Mouse (Mus musculus) gastrocnemius, postnatal 25 days (tissue): Measurements from ENCODE around the gene Aurka. TPM values are rescaled to one million over a fixed set of nuclear protein-coding genes. Genes with fewer than 3 reads are reported as not detected.

Source experiments
- DNase-seq: peaks from one replicate; pipeline ENCODE4 v3.0.0; 2022
- total RNA-seq, 2 experiments: library from RNA; stranded (reverse); gene quantifications; 1 replicate in 1 of 2; 2 replicates in 1 of 2; pipeline ENCODE4 v1.2.3; 2021

Gene Aurka
- total RNA-seq, 2 experiments from 2014 or later, result 3.3 to 3.6 TPM

DNA sequence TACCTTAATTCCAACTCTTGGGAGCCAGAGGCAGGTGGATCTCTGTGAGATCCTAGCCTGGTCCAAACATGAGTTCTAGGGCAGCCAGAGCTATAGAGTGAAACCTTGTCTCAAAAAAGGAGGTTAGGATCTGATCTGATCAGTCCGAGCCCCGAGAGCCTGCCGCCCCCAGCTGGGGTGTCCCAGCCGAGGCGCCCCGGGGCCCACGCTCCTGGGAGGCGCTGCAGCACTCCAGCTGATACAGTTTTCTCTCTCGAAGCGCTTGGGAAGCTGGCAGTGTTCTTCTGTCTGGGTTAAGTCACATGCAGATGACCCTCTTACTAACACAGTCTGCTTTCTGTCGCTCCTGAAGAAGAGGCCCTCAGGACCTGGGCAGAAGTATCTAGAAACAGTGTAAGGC is 11.0 kb upstream of the Aurka start:
- DNase-seq, result no peak

DNA sequence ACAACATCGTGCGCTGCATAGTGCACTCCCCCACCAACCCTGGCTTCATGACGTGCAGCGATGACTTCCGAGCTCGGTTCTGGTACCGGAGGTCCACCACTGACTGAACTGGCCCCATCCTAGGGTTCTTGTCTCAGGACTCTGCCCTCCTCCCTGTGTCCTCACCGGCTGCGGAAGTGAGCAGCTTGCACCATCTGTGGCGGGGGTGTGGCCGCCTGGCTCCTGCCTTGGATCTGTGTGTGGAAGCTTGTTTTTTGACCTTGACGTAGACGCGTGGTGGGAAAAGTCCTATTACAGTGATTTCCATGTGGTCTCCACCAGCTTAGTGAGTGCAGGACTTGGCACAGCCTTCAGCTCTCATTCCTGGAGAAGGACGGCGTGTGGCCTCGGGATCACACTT is 10.2 kb upstream of the Aurka start:
- DNase-seq, result no peak

DNA sequence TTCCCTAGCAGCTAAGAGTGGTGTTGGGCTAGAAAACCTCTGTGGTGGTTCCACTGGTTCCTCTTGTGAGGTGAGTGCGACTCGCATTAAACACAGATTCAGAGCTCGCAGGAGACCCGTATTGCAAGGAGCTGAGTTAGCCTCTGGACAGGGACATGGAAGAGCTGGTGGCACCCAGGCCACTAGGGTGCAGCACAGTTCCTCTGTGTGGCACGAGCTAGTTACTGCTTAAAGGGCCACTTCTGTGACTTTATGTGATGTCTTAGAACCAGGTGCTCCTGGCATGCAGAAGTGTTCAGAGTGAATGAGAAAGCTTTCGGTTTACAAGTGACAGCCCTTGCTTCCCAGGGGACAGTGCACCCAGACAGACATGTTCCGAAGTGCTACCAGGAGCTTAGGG is 8.0 kb upstream of the Aurka start:
- no peak for DNase-seq

DNA sequence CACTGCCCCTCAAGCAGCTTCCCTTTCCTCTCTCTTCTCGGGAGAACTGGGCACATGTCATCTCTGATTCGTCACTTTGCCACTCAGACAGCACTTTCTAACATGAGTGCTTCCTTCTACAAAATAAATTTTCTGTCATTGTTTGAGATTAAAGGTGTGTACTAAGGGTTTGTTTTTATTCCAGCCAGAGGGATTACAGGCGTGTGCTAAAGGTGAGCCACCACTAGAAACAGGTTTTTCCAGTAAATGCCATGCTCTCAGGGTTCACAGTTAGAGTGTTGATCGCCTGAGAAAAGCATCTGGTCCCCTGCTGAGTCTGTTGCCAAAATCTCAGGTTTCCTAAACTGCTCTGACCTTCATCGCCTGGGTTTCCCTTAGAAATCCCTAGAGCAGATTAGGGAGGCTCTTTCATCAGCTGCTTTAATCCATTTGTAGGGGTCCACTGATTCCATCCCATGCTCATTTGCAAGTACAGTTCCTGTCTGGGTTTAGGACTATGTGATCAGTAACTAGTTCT is 6.7 kb upstream of the Aurka start:
- no peak for DNase-seq

DNA sequence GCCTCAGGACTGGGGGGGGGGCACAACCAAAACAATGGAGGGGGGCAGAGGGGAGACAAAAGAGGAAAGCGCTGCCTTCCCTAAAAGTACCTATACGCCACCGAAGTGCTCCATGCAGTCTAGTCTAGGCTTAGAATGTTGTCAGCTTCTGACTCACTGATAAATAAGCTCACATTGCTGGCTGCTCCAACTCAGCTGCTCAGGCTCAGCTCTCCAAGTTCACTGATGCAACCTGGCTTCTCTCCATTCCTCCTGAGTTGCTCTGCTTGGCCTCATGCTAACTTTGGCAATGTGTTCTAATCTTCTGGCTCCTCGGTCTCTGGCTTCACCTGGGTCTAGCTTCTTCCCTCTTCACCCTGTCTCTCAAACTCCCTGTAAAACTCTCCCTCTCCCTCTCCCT is 6.2 kb upstream of the Aurka start:
- DNase-seq, result no peak

DNA sequence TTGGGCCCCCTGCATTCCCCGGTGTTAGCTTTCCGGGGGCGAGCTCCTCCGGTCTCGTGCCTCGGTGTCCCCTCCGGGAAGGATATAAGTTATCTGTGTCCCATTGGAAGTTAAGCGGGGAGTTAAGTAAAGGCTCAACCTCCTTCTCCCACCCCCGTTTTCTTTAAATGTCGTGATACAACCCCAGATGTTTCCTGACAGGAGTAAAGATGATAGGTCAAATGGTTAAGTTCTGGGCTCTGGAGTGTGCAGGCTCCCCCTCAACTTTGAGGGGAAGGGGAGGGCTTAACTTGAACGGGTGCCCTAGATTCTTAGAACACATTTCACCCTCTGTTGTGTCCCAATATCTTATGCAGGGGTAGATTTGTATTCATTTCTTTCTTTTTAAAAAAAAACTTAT is 923 bp upstream of the Aurka start:
- DNase-seq, result no peak

DNA sequence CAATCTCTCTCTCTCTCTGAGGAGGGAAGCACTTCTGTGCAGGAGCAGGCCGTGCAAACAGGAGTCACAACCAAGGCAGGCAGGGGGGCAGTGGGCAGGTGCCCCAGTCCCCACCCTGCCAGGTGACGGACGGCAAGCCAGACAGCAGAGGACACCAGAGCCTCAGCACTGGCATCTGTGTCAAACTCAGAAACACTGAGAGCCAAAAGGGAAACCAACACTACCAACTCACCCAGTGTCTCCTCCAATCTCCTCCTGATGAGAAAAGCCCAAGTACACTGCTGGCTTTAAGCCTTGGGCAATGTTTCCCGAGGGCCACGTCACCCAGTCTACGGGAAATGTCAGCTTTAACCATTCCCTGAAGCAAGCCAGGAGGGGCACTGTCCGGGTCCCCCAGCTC is 7.2 kb downstream of the Aurka start:
- DNase-seq, result peak; percentile 19

DNA sequence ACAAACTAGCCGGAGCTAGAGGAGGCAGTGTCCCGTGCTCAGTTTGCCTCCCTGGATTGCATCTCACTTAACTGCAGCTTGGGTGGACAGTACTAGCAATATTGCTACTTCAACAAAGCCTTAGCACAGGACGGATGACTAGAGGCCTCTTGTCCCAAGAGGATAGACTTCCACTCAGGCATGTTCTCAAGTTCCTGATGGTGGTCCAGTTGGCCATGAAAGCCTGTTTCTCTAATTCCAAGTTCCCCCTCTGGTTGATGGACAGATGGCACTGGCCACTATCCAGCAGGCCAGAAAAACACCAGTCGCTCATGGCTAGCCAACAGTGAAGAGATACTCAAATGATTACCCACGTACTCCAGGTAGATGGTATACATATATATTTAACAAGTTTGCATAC is 14.5 kb downstream of the Aurka start:
- DNase-seq, result no peak

DNA sequence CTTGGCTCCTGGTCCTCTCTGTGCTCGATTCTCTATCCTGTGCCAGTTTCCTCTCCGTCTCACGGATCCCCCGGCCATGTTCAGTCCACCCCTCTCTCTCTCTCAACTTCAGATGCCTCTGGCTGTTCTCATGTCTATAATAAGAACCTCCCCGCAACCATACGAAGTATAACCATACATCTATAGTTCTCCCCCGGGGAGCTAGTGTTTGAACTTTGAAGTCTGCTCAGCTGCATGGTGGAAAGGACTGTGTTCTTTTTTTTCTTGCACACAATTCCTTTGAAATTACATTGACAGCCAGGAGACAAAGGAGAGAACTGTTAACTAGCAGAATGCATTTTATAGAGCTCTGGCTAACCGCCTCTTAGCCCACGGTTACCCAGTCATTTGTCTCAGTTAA is 15.6 kb downstream of the Aurka start:
- no peak for DNase-seq

DNA sequence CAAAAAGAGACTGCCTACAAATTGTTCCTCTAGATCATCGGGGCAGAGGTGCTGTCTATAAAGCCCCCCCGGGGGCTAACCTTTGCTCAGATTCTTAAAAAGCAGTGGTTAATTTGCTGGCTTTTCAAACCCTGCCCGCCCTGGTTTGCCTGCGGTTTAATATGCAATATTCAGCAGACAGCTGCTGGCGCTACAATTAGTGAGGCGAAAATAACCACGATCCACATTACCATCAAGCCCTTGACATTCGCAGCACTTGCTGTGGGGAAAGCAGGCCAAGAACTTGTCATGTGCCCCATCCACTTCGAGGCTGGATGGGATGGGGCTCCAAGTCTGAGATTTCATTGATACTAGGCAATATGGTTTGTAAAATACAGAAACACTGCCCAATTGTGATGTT is 17.1 kb downstream of the Aurka start:
- DNase-seq, result no peak

DNA sequence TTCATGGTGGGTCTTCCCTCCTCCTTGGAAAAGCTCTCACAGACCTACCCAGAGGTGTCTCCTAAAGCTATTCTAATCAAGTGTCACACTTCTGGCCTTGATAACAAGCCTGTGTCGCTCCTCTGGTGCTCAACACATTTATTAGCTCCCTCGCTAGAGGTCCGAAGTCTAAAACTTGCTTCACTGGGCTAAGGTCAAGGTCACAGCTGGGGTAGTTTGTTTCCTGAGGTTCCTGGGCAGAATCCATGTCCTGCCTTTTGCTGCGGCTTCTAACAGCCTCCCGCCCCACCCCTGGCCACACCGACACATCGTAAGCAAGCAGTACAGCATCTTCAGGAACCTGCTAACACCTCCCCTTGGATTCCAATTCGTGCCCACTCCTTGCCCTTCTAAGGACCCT is 19.6 kb downstream of the Aurka start:
- no peak for DNase-seq

DNA sequence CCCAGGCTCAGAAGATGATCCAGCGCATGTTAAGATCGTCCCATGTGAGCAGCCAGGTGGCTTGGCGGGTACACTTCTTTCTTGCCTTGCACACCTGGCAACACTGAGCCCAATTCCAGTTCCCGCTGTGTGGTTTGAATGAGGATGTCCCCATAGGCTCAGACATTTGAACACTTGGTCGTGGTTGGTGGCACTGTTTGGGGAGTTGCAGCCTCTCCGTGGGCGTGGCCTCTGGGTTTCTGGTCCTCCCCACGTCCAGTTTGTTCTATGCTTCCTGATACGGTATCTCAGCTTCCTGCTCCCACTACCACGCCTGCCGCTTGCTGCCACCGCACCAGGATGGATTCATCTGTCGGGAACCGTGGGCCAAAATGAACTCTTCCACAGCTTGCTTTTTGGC is 20.6 kb downstream of the Aurka start:
- no peak for DNase-seq

DNA sequence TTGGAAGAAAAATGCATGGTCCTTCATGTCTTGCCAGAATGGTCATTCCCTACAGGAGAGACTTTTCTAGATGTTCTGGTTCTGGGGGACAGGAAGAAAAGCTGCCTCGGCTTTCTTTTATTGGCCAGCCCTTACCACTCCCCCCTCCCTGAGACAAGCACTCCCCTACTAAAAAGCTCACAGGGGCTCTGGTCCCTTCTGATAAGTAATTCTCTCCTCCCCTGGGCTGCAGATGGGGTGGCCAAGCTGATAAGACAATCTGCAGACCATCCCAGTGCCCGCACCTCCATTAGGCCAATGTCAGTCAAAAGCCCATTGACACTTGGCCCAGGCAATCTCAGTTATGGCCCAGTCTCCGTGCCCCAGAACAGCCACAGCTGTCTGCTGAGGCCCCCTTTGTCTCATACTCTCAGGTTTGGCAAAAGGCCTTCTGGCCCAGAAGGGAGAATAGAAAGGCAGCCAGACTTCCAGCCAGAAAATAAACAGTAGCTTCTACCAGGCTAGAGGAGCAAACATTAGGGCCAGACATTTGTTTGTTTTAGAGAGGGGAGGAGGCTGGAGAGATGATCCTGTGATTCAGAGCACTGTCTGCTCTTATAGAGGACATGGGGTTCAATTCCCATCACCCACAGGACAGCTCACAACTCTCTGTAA is 21.9 kb downstream of the Aurka start:
- DNase-seq, result no peak

DNA sequence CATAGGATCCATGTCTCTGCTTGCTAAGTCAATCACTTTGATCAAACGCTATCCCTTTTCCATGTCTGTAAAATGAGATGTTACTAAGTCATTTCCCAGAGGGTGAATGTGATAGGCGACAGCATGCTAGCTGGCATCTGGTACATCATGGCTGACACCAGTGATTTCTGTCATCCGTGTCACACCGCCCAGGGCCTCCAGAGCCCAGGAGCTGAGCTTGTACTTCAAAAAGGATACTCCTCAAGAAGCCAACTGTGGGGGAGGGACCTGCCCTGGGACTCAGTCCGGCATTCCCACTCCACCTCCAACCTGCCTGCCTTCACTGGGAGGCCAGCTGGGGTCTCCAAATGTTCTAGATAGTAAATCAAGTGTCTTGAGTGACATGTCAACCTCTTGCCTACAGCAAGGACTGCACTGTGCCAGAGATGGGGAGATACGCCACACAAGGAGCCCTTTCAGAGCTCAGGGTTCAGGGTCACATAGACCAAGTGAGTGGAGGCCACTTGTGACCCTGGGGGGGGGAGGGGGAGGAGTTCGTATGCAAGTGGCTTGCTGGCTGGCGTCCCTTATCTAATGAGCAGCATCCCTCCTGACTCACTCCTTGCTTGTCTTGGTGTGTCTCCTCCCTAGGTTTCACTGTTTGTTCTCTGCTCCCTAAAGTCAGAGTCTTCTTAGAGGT is 23.3 kb downstream of the Aurka start:
- DNase-seq, result no peak

DNA sequence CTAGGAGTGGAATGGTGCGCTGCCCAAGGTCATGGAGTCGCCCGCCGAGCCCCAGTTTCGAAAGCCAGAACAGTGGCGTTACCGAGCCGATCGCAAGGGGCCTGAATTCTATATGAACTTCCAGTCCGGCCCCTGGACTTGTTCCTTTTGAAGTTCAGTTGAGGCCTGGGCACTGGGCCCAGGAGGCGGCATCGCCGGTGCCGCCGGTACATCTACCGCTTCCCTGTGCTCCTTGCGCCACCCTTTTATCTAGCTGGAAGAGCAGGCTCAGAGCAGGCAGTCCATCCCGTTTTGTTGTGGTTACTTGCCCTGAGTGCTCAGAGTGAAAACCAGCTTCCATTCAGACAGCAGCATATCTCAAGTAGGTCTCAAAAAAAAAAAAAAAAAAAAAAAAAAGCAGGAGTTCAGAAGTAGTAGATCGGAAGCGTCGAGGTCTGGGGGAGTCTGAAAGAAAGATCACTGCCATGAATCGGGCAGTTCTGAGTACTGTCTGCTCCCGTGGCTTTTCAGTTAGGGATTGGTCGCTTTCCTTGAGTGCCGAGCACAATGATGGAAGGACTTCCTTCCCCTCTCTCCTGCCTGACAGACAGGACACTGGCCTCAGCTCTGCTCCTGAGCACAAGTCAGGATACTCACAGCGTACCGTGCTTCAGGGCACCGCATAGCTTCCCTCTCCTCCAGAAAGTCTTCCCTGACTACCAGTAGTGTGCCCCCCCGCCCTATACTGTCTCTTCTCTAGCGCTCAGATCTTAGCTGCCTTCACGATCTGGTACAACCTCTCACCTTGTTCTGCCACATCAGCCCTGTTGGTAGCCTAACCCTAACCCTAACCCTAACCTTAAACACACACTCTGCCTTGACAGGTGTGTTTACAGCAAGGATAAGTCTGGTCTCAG is 24.1 kb downstream of the Aurka start:
- DNase-seq, result peak; percentile 24

DNA sequence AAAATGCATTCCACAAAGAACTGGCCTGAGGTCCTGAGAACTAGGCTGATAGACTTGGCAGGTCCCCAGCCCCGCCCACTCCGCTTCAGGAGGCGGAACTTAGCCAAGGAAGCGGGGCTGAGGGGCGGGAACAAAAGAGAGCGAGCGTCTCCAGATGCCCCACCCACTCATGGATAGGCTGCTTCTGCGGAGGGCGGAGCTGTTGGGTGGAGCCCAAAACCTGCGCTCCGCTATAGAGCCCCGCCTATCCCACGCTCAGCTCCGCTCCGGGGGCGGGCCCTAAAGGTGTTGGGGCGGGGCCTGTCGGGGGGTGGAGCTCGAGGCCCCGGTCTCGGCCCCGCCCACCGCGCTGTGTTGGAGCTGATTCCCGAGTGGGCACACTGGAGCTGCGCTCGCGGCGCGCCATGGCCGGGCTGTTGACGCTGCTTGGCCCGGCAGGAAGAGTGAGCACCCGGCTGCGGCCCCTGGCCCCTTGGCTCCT is 25.0 kb downstream of the Aurka start, which contains the start of gene Fam210b:
Gene Fam210b, plus strand, starts transcription at position 308 of the 481 bp plus-strand sequence.
- peak; percentile 95 for DNase-seq

DNA sequence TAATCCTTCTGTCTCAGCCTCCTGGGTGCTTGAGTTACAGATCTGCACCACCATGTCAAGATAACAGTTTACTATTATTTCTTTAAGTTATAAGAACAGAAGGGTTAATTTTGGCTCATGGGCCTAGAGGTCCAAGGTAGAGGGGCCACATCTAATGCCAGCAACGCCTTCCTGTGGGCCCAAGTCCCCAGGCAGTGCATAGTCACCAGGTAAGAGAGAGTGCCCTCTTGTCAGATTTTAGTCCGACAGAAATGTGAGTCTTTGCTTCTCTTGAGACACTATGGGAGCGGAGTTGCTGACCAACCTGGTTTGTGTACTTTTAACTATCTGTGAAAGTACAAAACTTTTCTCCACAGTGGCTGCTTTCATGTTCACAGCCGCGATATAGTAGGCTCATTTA is 25.7 kb downstream of the Aurka start:
- DNase-seq, result no peak

DNA sequence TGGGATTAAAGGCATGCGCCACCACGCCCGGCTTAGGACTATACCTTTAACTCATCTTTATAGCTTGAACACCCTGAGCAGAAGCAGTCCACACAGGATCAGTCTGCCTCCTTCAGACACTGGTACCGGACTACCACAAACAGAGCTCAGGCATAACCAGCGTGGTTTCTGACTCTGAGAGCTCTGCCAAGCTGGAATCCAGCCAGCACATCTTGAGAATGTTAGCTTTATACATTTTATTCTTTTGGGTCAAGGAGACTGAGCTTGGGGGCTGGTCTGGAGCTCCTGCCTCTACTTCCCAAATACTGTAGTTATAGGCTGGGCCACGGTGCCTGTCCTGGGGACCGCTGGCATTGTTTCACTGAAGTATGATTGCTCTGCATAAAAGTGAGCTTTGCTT is 26.6 kb downstream of the Aurka start:
- DNase-seq, result no peak

DNA sequence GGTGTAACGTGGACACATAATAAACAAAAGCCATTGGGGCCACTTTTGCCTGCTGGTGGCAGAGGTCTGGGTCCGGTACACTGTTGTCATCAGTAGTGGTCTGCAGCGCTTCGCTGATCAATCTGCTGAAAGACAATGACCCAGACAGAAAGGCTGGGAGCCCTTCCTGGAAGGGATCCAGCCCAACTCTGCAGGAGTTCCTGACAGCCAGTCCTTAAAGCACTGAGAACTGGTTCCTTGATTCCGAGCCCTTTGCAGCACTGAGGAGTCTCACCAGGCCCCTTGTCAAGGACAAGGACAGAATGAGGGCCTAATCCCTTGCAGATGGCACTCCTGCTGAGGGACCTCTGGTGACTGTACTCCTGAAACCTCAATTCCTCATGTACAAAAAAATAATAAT is 28.7 kb downstream of the Aurka start:
- no peak for DNase-seq

DNA sequence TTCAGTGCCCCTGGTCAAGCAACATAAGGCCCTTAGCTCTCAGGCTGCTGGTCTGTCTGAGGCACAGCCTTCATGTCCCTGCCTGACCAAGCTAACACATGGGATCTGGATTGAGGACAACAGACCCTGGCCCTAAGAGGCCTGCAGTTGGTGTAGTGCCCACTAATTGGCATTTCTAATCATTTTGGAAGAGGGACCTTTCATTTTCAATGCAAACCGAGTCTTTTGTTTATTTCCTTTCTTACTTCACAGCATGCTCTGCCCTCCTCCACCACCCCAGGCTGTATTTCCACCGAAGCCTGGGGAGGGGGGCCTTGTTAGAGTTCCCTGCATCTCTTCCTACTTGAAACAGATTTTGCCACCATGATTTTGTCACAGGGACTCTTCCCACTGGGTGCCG is 29.4 kb downstream of the Aurka start:
- DNase-seq, result no peak

DNA sequence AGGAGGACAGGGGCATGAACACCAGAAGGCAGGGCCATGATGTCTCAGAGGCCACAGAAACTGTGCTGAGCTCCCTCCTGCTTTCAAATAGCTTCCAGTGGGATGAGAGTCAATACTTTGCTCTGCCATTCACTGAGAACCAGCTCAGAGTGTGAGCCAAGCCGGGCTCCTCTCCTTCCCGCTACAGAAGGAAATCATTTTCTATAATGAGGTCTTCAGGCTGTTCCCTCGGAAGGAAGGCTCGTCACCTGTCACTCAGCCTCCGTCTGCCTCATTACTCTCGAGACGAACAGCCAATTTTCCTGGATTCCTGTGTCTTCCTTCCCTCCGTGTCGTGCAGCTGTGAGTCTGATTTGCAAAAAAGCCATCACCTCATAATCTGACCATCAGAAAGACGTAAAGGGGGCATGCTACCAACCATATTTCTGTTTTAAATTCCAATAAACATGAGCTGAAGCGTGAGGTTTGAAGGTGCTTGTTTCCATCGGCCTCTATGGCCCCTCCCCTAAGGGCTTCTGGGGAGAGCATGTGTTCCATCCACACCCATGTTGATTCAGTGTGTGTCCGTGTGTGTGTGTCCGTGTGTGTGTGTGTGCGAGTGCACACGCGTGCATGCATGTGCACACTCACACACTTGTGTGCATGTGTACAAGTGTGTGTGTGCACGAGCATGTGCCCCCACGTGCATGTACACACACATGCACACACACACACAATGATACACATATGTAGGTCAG is 32.0 kb downstream of the Aurka start:
- no peak for DNase-seq

DNA sequence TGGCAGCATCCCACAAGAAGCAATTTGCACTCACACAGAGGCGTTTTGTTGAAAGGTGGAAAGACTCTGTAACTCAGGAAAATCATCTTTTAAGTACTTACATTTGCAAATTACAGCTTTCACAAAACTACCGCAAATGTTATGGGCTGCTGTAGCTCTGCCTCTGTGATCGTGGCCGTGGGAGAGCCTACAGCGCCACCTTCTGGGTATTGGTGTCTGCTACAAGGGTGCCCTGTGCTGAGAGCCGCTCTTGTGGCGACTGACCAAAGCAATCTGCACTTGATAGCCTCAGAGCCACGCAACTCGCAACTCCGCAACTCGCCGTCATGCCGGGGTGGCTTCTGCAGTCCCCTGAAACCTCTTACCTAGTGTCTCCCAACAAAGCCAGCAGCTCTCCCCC is 41.2 kb downstream of the Aurka start:
- DNase-seq, result no peak
